Mouse (Mus musculus) cerebellum, postnatal 36 days (tissue): ENCODE results near the gene Nxph2.
"Not testable (repeated sequence)": the region's sequence is repeated elsewhere in the genome, so short reads cannot be mapped to it uniquely, and the experiment has no call there.

Source experiments
- DNase-seq, 2 experiments: peaks; one replicate each; pipeline ENCODE4 v3.0.0; 2021 to 2022; ENCODE audit warnings: mixed read lengths in 2 of 2

Nxph2 gene

DNA sequence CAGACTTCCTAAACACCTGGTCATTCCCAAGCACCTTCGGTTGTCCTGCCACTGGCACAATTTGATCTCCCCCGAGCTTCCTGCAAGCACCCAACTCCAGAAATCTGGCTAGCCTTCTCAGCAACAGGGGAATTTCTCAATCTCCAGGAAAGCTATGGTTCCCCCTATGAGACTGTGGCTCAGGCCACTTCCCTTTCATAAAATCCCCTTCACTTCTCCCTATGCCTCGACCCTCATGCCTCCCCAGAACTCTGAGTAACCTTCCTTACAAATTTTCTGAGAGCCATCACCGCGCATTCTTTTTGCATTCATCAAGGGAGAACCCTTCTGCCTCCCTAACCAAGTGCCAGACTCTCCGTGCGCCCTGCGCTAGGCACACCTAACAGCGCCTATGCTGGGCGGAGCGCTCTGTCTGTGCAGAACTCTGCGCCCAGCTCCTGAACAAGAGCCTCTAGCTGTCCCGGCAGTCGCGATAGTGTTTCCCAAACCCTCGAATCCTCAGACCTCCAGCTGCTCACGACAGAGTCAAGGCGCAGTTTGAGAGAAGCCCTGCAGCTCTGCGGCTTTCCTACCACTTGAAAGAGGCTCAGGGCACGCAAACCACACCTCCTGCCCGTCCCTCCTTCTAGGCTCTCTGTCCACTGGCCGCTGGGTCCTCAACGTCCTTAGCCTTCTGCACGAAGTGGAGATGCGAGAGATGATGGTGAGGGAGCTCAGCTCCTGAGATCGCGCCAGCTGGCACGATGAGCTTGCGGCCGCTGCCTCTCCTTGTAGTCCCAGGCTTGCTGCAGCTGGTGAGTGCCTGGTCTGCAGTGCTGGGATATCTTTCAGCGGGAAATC is at the start of gene Nxph2:
Gene Nxph2 (plus strand): TSS at position 501 of the 840 bp plus-strand sequence.
- DNase-seq: no peak

DNA sequence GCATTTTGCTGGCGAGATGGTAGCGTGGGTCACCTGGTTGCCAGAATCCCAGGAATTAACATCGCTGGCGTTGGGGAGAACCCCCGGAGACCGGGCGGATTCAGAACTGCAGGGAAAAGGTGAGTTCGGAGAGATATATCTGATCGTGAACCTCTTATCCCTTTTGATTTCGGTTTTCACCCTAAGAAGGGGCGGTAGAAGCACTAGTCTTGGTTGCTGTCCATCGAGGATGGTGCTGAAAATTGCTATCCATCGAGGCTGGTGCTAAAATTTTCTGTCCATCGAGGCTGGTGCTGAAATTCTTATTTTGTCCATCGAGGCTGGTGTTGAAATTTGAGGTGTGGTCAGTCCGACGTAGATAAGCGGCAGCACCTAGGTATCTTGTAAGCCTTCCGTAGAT is 30.1 kb upstream of the Nxph2 start:
- not testable (repeated sequence) for DNase-seq

DNA sequence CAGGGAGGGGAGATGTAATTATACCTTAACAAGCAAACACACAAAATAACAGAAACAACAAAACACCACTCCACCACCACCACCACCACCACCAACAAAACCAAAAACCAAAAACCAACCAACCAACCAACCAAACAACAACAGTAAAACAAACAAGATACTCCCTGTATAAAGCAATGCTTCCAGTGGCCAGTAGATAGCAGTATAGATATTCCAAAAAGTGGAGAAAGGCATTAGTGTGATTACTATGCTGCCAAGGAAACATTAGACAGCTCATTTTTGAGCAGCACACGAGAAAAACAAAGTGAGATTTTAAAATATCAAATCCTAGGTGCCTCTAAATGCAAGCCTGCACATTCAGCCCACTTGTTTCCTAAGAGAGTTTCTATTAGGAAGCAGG is 6.2 kb upstream of the Nxph2 start:
- no peak for DNase-seq
